Mouse (Mus musculus): ENCODE measurements at regions not wholly inside any gene's neighbourhood (a gene's known extent, or its start where the extent isn't known, plus 50 kb on each side); places are given as distances from the start of the nearest gene placed in this dataset.
A peak's percentile ranks its signal among the peaks of the same experiment; 100 is the strongest.

DNA sequence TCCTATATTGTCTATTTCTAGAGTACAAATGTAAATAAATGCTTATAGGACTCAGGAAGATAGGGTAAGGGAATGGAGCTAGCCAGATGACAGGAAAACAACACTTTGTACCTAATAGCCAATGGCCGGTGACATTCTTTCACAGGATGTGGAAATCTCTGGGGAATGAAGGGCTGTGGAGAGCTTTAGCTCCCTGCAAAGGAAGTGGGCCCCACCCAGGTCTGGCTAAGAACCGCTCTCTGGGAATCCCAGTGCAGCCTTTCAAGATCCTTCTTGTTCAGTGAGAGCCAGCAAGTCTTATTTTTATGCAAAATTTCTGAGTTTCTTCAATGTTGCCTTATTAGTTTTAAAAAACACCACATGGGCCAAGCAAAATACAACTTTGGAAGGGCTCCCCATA, 54.7 kb upstream of the Pappa2 start:
- peak; percentile 13 for DNase-seq

DNA sequence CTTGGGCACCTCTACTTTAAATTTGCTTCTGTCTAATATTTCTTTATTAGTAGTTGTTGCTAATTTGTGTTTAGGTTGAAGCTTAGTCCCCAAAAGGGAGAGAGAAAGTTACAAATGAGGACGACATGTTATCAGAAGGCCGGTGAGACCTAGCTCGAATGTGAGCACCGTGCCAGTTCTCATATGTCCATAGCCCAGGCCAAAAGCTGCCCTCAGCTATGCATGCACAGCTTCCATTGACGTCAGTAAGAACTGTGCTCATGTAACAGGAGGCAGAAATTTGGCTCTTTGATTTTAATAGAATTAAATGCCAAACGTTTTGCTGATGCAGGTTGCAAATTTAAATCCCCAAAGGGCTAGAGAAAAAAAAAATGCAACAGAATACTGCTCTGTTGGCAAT, 56.1 kb upstream of the Pappa2 start:
- DNase-seq = no peak

DNA sequence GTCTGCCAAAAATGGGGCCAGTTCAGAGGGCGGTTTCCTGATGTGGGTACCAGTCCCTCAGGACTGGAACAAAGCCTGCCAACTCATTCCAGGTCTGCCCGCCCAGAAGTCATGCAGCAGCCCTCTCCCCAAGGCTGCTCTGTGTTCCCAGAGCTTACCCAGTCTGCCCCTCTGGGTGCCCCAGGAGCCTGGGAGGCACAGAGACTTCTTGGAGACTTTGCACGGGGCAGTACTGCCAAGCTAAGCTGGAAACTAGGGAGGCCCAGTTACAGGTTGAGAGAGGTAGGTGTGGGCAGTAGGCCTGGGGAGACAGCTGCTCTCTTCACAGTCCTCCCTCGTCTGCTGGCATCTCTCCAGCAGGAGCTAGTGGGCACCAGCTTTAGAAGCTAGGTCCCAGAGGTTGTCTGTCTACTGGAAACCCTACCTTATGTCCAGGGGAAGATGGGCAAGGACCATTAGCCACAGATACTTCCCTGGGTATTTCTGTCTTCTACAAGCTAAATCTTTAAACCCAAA, 65.6 kb upstream of the Pappa2 start:
- no peak for DNase-seq

DNA sequence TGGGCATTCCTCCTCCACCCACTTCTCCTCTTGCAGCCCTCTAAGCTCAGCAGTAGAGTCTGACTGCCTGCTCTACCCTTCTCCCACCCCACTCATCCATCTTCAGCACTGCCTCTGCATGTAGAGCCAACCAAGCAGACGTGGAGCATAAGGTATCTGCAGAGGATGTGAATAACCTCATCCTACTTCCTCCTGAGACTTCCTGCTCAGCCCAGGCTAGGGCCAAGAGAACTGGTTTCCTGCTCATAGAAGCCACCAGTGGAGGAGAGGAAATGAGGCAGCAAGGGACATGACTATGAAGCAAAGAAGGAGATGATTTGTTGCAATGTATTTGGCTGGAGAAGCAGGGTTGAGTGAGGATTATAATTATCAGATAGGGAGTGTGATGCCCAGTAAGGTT, 84.7 kb upstream of the Pappa2 start:
- DNase-seq = peak; percentile 21

DNA sequence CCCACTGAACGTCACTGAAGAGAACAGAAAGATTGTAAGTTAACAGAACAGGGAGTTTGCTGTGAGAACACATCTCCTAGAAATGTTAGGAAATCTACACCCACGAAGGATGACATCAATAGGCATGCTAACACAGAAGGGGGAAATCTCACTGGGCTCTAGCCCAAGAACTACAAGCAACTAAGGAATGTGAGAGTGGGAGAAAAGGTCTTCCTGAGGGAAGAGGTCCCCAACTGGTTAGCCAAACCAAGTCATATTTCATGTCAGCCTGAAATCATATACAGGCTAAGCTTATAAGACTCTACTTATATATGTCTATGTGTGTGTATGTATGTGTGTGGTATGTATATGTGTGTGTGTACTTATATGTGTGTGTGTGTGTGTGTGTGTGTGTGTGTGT, 118.9 kb upstream of the Pappa2 start:
- DNase-seq = no peak

DNA sequence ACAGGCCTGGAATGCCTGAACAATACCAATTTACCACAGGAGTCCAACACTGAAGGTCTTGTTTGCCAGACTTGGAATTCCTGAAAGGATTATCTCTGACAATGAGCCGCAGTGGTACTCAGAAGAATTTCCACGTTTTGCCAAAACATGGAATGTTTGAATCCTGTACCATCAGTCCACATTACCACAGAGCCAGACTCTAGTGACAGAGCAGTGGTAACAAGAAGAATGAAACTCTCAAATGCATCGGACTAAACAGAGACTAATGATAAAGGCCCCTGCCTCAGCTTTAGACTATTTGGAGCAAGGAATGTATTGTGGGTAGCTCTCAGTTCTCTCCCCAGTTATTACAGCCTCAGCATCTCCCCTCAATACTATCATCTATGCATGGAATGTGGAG, 109.9 kb upstream of the Cop1 start:
- DNase-seq = no peak

DNA sequence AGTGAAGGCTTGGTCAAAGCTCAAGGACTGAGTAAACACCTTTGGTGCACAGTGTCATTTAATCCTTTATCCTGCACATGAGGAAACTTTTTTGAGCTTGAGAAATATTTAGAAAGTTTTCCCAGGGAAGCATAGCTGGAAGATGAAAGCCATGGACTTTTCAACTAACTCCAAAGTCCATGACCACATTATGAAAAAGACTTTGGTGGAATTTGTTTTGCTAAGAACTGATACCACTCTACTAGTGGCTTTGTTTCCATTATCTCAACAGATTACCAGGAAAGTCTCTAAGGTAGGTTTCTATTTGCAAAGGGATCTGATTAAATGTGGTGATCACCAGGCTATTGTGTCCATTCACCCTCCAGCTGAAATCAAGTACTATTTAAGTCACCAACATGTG, 107.2 kb upstream of the Cop1 start:
- no peak for DNase-seq

DNA sequence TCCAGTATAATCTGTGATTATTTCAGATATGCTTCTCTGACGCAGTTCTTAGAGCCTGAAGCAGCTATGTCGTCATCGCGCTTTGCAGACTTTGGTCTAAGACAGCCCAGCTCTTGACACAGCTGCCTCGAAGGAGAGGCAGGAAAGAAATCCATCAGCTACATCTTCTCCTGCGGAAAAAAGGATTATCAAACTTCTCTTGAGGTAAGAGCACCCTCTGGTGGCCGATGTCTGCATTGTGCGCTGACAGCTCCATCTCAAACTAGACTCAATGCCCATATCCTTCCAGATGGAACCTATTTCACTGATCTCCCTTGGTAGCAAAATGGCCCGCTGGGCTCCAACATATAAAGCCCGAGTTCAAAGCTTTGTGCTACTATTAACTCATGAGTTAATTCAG, 96.8 kb upstream of the Cop1 start:
- peak; percentile 63 for DNase-seq

DNA sequence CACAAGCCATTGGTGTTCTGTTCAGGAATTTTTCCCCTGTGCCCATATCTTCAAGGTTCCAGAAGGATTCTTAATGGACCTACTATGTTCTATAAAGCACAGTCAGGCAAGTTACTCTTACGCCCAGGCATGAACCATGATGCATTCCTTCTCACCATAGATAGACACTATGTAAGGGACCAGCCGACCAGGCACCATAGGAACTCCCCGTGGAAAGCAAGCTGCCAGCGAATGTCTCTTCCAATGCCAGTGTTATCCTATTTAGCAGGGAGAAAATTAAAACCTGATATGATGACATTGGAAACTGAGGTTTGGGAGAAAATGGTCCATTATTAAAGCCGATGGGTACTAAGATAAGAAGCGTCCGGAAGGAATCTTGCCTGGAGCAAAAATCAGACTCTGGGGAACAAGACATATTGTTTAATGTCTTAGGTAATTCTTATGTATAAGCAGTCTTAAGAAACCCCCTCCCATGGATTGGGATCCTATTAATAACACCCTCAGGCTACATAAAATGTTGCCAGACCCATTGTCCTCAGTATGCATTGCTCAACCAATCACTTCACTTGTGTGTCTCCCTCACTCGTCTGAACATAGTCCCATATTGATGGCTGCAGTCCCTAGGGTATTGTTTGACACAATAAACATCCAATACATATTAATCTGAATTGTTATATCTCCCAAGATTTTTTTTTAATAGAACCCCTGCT, 84.2 kb upstream of the Cop1 start:
- no peak for DNase-seq

DNA sequence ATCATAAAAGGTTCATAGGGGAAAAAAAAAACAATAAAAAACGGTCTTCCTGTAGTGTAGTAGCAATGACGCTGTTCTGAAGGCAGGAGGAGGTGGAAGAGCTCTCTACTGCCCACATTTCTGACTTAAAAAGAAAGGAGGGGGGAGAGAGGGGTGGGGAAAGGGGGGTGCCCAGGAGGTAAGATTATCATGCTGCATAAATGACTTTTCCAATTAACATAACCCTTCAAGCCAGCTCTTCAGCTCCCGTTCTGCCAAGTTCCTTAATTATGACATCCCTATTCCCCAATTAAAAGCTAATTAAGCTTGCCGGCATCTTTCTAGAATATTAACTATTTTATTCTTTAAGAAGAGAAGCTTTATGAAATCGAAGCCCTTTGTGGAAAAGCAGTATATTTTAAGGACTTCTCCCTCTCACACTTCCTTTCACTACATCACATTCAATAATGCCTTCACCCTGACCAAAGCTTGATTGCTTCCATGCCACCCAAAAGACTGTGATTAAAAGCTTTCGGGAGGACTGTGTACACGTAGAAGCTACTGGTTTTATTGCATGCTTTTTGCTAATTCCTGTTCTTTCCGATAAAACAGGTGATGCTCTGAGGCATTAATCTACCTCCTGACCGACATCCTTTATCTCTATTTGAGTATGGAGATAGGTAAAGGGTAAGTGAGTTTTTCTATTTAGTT, 83.5 kb upstream of the Cop1 start:
- DNase-seq = no peak

DNA sequence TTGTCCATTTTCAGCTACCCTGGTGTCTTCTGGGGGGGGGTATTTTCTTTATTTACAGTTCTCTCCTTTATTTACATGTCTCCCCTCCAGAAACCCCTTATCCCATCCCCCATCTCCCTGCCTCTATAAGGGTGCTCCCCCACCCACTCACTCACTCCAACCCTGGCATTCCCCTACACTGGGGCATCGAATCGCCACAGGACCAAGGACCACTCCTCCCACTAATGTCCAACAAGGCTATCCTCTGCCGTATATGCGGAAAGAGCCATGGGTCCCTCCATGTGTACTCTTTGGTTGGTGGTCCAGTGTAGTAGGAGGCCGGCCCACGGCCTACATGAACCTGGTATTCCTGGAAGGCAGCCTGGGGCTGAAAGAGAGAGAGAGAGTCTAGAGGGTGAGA, 82.9 kb upstream of the Cop1 start:
- no peak for DNase-seq

DNA sequence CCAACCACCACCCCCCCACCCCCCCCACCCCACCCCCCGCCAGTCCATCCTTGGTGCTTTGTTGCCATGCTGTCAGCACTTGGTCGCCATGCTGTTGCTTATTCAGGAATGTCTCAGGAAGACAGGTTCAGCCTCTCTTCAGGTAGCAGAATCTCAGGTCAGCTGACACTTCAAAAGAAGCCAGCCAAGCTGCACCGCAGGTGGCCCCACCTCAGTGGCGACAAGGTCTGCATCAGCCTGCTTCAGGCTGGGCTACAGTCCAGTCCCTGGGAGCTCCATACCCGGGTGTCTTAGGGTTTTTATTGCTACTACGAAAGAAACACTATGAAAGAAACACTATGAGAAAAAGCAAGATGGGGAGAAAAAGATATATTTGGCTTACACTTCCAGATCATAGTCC, 82.4 kb upstream of the Cop1 start:
- no peak for DNase-seq

DNA sequence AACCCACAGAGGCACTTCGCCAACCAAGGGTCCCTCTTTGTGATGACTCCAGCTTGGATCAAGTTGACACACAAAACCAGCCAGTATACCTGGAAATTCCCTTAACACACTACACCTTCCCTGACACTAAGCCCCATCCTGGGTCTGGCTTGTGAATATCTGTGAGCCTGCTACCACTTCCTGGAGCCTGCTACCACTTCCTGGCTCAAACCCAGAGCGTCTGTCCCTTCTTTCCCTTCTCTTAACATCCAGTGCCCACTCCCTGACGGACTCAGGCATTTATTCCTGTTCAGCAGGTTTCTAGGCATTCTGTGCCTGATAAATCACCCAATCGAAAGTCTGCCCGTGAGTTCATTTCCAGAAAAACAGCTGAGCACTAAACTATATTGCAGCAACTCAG, 81.8 kb upstream of the Cop1 start:
- no peak for DNase-seq

DNA sequence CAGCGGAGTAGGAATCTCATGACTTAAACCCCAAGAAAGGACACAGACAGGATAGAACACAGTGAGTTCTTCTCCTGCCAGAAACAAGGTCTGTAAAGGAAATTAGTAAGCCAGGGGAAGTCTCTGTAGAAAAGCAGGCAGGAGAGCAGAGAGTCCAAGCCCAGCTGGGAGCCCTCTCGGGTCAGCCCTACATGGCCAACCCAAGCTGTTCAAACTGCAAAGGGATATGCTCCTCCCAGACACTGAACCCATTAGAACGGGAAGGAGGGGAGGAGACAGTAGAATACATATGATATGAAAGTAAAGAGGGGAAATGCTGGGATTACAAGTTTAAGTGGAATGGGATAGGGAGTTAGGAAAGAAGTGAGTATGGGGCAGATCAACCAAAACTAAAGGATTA, 75.7 kb upstream of the Cop1 start:
- DNase-seq = no peak

DNA sequence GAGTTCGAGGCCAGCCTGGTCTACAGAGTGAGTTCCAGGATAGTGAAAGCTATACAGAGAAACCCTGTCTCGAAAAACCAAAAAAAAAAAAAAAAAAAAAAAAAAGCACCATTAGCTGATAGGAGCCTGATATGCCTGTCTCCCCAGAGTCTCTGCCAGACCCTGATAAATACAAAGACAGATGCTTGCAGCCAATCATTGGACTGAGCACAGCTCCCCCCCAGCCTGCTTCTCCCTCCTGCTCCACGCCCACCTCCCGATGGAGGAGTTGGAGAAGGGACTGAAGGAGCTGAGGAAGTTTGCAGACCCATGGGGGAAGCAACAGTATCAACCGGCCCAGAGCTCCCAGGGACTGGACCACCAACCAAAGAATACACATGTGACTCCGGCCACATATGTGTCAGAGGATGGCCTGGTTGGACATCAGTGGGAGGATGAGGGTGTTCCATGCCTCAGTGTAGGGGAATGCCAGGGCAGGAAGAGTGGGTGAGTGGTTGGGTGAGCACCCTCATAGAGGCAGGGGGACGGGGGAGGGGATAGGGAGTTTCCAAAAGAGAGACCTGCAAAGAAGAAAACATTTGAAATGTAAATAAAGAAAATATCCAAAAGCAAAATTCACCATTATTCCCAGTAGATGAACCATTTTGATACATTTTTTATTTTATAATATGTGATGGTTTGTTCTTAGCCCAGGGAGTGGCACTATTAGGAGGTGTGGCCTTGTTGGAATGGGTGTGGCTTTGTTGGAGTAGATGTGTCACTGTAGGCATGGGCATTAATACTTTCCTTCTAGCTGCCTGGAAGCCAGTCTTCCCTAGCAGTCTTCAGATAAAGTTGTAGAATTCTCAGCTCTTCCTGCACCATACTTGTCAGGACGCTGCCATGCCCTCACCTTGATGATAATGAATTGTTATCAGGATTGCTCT, 71.8 kb upstream of the Cop1 start:
- no peak for DNase-seq

DNA sequence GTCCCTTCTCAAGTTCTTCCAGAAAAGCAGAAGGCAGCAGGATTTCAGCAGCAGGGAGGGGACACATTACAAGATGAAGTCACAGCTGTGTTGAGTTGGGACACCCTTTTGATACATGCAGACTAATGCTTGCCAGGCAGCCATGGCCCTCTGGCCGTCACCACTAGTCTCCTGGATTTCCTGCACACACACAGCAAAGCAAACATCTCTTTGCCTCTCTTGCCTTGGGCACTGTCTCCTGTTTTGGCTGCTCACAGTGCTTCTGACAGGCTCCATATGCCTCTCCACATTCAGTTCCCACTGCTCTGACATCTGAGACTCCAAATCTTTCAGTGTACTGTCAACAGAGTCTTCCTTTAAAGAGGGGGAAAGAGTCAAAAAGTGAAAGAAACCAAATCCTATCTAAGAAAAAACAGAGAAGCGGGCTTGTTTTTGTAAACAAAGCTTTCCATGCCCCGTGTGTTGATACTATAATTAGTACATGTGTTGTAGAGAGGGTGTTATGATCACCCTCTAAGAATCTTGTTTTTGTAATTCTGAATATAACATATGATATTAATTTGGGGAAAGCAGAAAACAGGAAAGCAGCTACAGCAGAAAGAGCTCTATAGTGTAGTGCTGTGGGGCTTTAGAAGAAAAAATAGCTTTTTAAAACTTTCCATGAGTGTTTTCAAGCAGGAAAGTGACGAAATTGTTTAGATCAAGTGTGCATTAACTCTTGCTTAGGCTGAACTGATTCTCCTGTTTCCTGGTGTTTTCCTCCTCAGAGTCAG, 68.8 kb upstream of the Cop1 start:
- DNase-seq = no peak

DNA sequence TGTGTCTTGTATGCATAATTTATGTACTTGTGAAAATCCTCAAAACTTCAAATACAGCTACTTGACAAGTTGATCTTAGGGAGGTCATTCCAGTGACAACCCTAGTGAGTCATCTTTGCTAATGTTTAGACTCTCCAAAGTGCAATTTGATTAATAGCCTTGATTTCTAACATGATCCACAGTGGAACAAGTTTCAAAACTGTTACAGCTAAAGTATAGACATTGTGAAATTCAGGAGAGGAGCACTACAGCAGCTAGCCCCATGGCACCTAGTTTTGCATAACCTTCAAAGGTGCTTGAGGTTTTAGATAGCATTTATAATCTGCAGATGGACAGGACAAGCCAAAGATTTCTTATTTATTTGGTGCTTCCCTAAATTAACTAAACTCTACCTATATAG, 50.1 kb upstream of the Cop1 start:
- DNase-seq = peak; percentile 5
